Mouse (Mus musculus) CH12.LX (cell line): ENCODE measurements around the gene Pum1. TPM values are rescaled to one million over a fixed set of nuclear protein-coding genes. Genes with fewer than 3 reads are reported as not detected.

Source experiments
- DNase-seq: peaks from one replicate; pipeline ENCODE4 v3.0.0-alpha.2; 2013; ENCODE audit errors: extremely low read depth
- H3K27ac ChIP-seq: 2 replicates; pipeline ENCODE4 v1.5.1; 2012; ENCODE audit warnings: low read depth, mild to moderate bottlenecking, control low read depth, moderate library complexity; ENCODE audit not compliant: insufficient read depth
- H3K27me3 ChIP-seq: replicated peaks from 2 replicates; pipeline ENCODE3; 2012; ENCODE audit warnings: inconsistent platforms
- H3K36me3 ChIP-seq, 2 experiments: replicated peaks in 1 of 2; 2 replicates each; pipeline versions ENCODE3 to v1.6.1; 2012; ENCODE audit warnings: inconsistent platforms in 1 of 2, low read length in 1 of 2, mild to moderate bottlenecking in 1 of 2, mixed read lengths in 1 of 2, moderate library complexity in 1 of 2; ENCODE audit not compliant: control insufficient read depth in 1 of 2, insufficient read depth in 1 of 2
- H3K4me1 ChIP-seq, 2 experiments: 2 replicates each; pipeline ENCODE4 v1.6.1; 2012; ENCODE audit warnings: inconsistent platforms in 1 of 2, moderate library complexity in 1 of 2; ENCODE audit not compliant: insufficient read depth in 2 of 2, control insufficient read depth in 1 of 2
- H3K4me2 ChIP-seq: 2 replicates; pipeline ENCODE4 v1.6.1; 2012; ENCODE audit warnings: low read depth, mild to moderate bottlenecking, control low read depth; ENCODE audit not compliant: poor library complexity, insufficient read depth, severe bottlenecking
- H3K4me3 ChIP-seq, 3 experiments: fragments of 150-350 bp in 1 of 3; sonication (generic) in 1 of 3; replicated peaks in 1 of 3; 2 replicates each; pipeline versions ENCODE3 to v1.5.1; 2011 to 2012; ENCODE audit warnings: low read depth in 2 of 3, low read length in 2 of 3, mild to moderate bottlenecking in 2 of 3, moderate library complexity in 2 of 3, control low read depth in 1 of 3, improper control_type of control experiment in 1 of 3, inconsistent platforms in 1 of 3, mixed read lengths in 1 of 3; ENCODE audit not compliant: poor library complexity in 1 of 3
- H3K79me2 ChIP-seq: replicated peaks from 2 replicates; pipeline ENCODE4 v1.6.1; 2012; ENCODE audit warnings: mild to moderate bottlenecking, moderate library complexity; ENCODE audit not compliant: control insufficient read depth, poor library complexity, insufficient read depth, severe bottlenecking; ENCODE audit errors: extremely low read depth
- H3K9ac ChIP-seq: 2 replicates; pipeline ENCODE4 v1.6.1; 2012; ENCODE audit warnings: low read depth, mild to moderate bottlenecking, control low read depth, moderate library complexity; ENCODE audit not compliant: insufficient read depth
- H3K9me3 ChIP-seq: replicated peaks from 2 replicates; pipeline ENCODE3; 2012; ENCODE audit warnings: low read length, inconsistent platforms, mixed read lengths
- CHD2 ChIP-seq: IDR thresholded peaks from 2 replicates; pipeline ENCODE4 v1.6.1; 2011; ENCODE audit warnings: low read length, improper control_type of control experiment
- E2F4 ChIP-seq: IDR thresholded peaks from 2 replicates; pipeline ENCODE4 v1.6.1; 2011; ENCODE audit warnings: low read depth, low read length, improper control_type of control experiment; ENCODE audit not compliant: insufficient replicate concordance
- ELF1 ChIP-seq: IDR thresholded peaks from 2 replicates; pipeline ENCODE4 v1.6.1; 2014; ENCODE audit warnings: low read depth, mild to moderate bottlenecking, inconsistent platforms, low read length, improper control_type of control experiment
- GABPA ChIP-seq: IDR thresholded peaks from 2 replicates; pipeline ENCODE4 v1.6.1; 2012; ENCODE audit warnings: low read depth, low read length, improper control_type of control experiment, inconsistent platforms; ENCODE audit not compliant: insufficient replicate concordance
- KAT2A ChIP-seq: IDR thresholded peaks from 2 replicates; pipeline ENCODE4 v1.6.1; 2012; ENCODE audit warnings: low read length, improper control_type of control experiment, inconsistent platforms; ENCODE audit not compliant: insufficient replicate concordance
- MAZ ChIP-seq: IDR thresholded peaks from 2 replicates; pipeline ENCODE4 v1.6.1; 2012; ENCODE audit warnings: low read depth, mild to moderate bottlenecking, inconsistent platforms, low read length, improper control_type of control experiment, moderate library complexity
- MXI1 ChIP-seq: IDR thresholded peaks from 2 replicates; pipeline ENCODE4 v1.6.1; 2011; ENCODE audit warnings: mild to moderate bottlenecking, low read depth, low read length, improper control_type of control experiment
- NELFE ChIP-seq: IDR thresholded peaks from 2 replicates; pipeline ENCODE4 v1.6.1; 2011; ENCODE audit warnings: low read depth, low read length, improper control_type of control experiment
- SIN3A ChIP-seq: IDR thresholded peaks from 2 replicates; pipeline ENCODE4 v1.6.1; 2012; ENCODE audit warnings: low read length, improper control_type of control experiment, inconsistent platforms
- TCF12 ChIP-seq: IDR thresholded peaks from 2 replicates; pipeline ENCODE4 v1.6.1; 2014; ENCODE audit warnings: low read depth, mild to moderate bottlenecking, inconsistent platforms, low read length, improper control_type of control experiment
- UBTF ChIP-seq: IDR thresholded peaks from 2 replicates; pipeline ENCODE4 v1.6.1; 2012; ENCODE audit warnings: low read depth, mild to moderate bottlenecking, inconsistent platforms, low read length, improper control_type of control experiment, moderate library complexity
- USF1 ChIP-seq: IDR thresholded peaks from 2 replicates; pipeline ENCODE4 v1.6.1; 2014; ENCODE audit warnings: low read depth, mild to moderate bottlenecking, inconsistent platforms, low read length, improper control_type of control experiment
- USF2 ChIP-seq: conservative IDR thresholded peaks from 2 replicates; pipeline ENCODE4 v1.6.1; 2011; ENCODE audit warnings: low read depth, low read length, improper control_type of control experiment
- ZC3H11A ChIP-seq: IDR thresholded peaks from 2 replicates; pipeline ENCODE4 v1.6.1; 2012; ENCODE audit warnings: low read depth, mild to moderate bottlenecking, inconsistent platforms, low read length, improper control_type of control experiment
- ZKSCAN1 ChIP-seq: IDR thresholded peaks from 2 replicates; pipeline ENCODE4 v1.6.1; 2012; ENCODE audit warnings: low read depth, inconsistent platforms, low read length, improper control_type of control experiment, borderline replicate concordance
- ZNF384 ChIP-seq: IDR thresholded peaks from 2 replicates; pipeline ENCODE4 v1.6.1; 2012; ENCODE audit warnings: low read depth, low read length, improper control_type of control experiment, inconsistent platforms
- dilution Hi-C: fragments of 300-500 bp; cut with MboI; formaldehyde crosslinking; loops from 2 replicates; pipeline ENCODE4 v1.14.3; 2020; ENCODE audit warnings: low sequenced_read_pairs; ENCODE audit not compliant: extremely low pct_unique_long_range_greater_than_20kb, extremely low pct_ligation_motif_present
- in situ Hi-C: fragments of 300-500 bp; cut with MboI; formaldehyde crosslinking; loops from 3 replicates; pipeline ENCODE4 v1.14.3; 2019; ENCODE audit warnings: low sequenced_read_pairs, low pct_ligation_motif_present, low pct_unique_long_range_greater_than_20kb, mixed read lengths
- polyA plus RNA-seq: library from polyadenylated mRNA; unstranded; fragments of >175 nt; gene quantifications from 2 replicates; pipeline ENCODE4 v1.2.1, GENCODE M21; 2012; ENCODE audit warnings: low read depth; ENCODE audit not compliant: insufficient read length
- total RNA-seq, 2 experiments: library from RNA; depleted of rRNA; stranded (reverse); fragments of 300-350 nt in 1 of 2; fragments of >200 nt in 1 of 2; gene quantifications; 2 replicates each; pipeline ENCODE4 v1.2.3; 2012 to 2014

Pum1 gene
- total and polyA plus RNA-seq, 3 experiments: 17.1 to 41.0 (median 38.0) TPM

DNA sequence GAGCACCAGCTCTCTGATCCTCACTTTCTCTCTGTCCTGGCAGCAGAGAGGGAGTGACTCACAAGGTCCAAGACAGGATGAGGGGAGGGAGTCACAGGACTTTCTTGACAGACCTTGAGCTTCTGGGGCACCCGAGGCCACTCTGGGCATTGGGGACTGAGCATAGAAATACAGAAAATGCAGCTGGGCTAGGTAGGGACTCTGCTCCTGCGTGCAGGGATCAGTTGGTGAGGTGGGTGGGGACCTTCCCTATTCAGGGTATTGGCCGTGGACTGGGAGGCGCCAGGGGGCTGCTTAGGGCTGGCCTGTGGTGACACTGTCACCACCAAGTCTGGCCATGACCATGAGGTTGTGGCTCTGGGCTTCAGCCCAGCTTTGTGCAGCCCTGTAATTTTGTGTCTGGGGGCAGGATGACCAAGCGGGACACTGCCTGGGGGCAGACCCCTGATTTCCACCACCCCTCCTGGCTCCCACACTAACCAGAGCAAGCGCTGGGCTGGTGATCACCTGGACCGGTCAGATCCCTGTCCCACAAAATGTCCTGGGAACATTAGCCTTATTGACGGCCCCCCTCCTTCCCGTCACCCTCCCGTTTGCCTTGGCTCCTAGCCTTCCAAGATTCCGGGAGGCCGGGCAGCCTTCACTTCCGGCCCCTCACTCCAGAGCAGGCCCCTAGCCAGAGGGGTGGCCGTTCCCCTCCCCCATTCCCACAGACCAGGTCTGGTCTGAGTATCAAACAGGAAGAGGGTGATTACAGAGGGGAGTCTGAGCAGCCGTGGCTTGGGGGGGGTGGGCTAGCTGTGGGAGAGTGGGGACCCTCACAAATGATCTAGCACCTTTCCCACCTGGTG lies 134.3 kb downstream of the Pum1 start:
- Histone ChIP-seq H3K27me3 (peaks cover 77% of the 10 kb centered on the region), H3K4me3 (no peak overlapping the region), H3K9ac (no peak overlapping the region), H3K9me3 (no peaks in the 10 kb centered on the region), H3K27ac (no peak overlapping the region), H3K4me2 (no peak overlapping the region), H3K4me1 (peaks cover 12 to 17% of the 10 kb centered on the region in 2 experiments), H3K36me3 (no peaks in the 10 kb centered on the region), H3K79me2 (no peaks in the 10 kb centered on the region)
- in situ Hi-C loops: no loop called here
- no peak for TF ChIP-seq ZC3H11A
- no peak for TF ChIP-seq GABPA
- TF ChIP-seq, all 38 proteins: peak for 0
- DNase-seq: no peak
- dilution Hi-C loops: no loop called here

DNA sequence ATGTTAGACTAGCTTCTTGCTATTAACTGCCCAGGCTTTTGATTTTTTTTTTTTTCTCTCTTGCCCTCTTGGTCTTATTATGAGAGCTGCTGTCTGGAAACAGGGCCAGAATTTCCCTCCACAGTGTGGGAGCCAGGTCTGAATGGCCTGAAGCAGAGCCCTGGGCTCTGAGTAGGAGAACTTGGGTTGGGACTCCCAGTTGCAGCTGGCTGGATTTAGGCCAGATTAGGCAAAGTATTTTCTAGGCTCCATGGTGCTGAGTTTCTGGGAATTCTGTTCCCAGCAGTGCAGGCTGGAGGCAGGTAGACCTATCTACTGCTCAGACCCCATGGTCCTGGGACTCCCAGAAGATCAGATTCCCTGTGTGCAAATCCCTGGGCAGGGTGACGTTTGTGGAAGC lies 135.3 kb downstream of the Pum1 start:
- no peak for TF ChIP-seq TCF12
- no peak for TF ChIP-seq CHD2
- TF ChIP-seq ZKSCAN1: no peak
- no peak for TF ChIP-seq ZNF384
- no peak for TF ChIP-seq UBTF
- no peak for TF ChIP-seq USF2
- TF ChIP-seq SIN3A: no peak
- no peak for TF ChIP-seq ELF1
- in situ Hi-C loops (no loop called here), dilution Hi-C loops (no loop called here)
- no peak overlapping the region for H3K9ac ChIP-seq
- H3K4me3 ChIP-seq: no peak overlapping the region
- H3K4me2 ChIP-seq: no peak overlapping the region
- H3K27me3 ChIP-seq: peaks cover 67% of the 10 kb centered on the region
- no peaks in the 10 kb centered on the region for H3K36me3 ChIP-seq
- no peaks in the 10 kb centered on the region for H3K79me2 ChIP-seq
- H3K27ac ChIP-seq: no peak overlapping the region
- no peaks in the 10 kb centered on the region for H3K9me3 ChIP-seq
- peaks cover 10 to 18% of the 10 kb centered on the region in 2 experiments for H3K4me1 ChIP-seq
- no peak for DNase-seq

DNA sequence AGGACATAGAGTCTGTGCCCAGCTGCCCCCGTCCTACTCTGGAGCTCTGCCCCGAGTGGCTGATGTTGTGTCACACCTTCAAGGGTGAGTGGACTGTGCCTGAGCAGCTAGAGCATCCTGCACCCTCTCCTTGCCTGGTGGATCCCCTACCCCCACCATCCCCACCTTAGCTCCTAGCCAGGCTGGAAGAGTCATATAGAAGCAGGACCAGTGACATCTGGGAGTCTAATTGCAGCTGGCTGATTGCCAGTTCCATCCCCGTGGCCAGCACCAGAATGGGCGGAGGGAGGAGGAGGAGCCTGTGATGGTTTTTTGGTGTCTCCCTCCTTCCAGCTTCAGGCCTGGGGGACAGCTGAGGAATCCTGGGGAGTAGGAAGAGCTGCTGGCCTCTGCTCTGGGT lies 136.0 kb downstream of the Pum1 start:
- H3K27me3 ChIP-seq: peaks cover 62% of the 10 kb centered on the region
- in situ Hi-C loops: no loop called here
- no peak overlapping the region for H3K4me2 ChIP-seq
- H3K9ac ChIP-seq: no peak overlapping the region
- no peaks in the 10 kb centered on the region for H3K9me3 ChIP-seq
- no peak for DNase-seq
- H3K4me1 ChIP-seq: peaks cover 10 to 18% of the 10 kb centered on the region in 2 experiments
- H3K27ac ChIP-seq: no peak overlapping the region
- no peak overlapping the region for H3K4me3 ChIP-seq
- H3K36me3 ChIP-seq: no peaks in the 10 kb centered on the region
- TF ChIP-seq NELFE (no peak), GABPA (no peak), E2F4 (no peak), MXI1 (no peak), KAT2A (no peak), MAZ (no peak), USF1 (no peak), TCF12 (no peak)
- TF ChIP-seq, all 38 proteins: peak for 0
- dilution Hi-C loops: no loop called here
- no peaks in the 10 kb centered on the region for H3K79me2 ChIP-seq
